Mouse (Mus musculus) midbrain, embryonic 12.5 days (tissue): ENCODE measurements around the gene P2rx1. TPM values are rescaled to one million over a fixed set of nuclear protein-coding genes. Genes with fewer than 3 reads are reported as not detected.

Experiments
- ATAC-seq: fragments of 200-750 bp; cut with Nextera tagmentation; 2 replicates; pipeline ENCODE4 v1.8.0; 2017; ENCODE audit warnings: low read depth, moderate TSS enrichment, moderate library complexity; ENCODE audit not compliant: low FRiP score
- H3K27ac ChIP-seq: fragments of 300-500 bp; sonication (generic); replicated peaks from 2 replicates; pipeline ENCODE4 v1.5.1; 2016; ENCODE audit warnings: mild to moderate bottlenecking
- H3K27me3 ChIP-seq: fragments of 300-500 bp; sonication (generic); 2 replicates; pipeline ENCODE4 v1.6.1; 2016; ENCODE audit warnings: mild to moderate bottlenecking
- H3K36me3 ChIP-seq: fragments of 300-500 bp; sonication (generic); 2 replicates; pipeline ENCODE4 v1.6.1; 2016
- H3K4me1 ChIP-seq: fragments of 300-500 bp; sonication (generic); 2 replicates; pipeline ENCODE4 v1.6.1; 2016
- H3K4me2 ChIP-seq: fragments of 300-500 bp; sonication (generic); replicated peaks from 2 replicates; pipeline ENCODE4 v1.6.1; 2016; ENCODE audit warnings: mild to moderate bottlenecking, moderate library complexity
- H3K4me3 ChIP-seq: fragments of 300-500 bp; sonication (generic); 2 replicates; pipeline ENCODE4 v1.5.1; 2016; ENCODE audit warnings: mild to moderate bottlenecking
- H3K9ac ChIP-seq: fragments of 300-500 bp; sonication (generic); replicated peaks from 2 replicates; pipeline ENCODE4 v1.6.1; 2016; ENCODE audit warnings: mild to moderate bottlenecking, moderate library complexity
- H3K9me3 ChIP-seq: fragments of 300-500 bp; sonication (generic); 2 replicates; pipeline ENCODE4 v1.6.1; 2016; ENCODE audit warnings: mild to moderate bottlenecking
- WGBS: fragments of 180-500 bp; shearing (Covaris S2); methylation state at CpG from one replicate; pipeline ENCODE4 v1.1.7; 2016; 5-methylcytosine and 5-hydroxymethylcytosine counted together
- polyA plus RNA-seq: library from polyadenylated mRNA; unstranded; fragments of >200 nt; fragmentation: Nextera tagmentation; extraction: Ambion mirVana; gene quantifications from 2 replicates; pipeline ENCODE4 v1.2.1, GENCODE M21; 2016

P2rx1 gene
- polyA plus RNA-seq = 0.64 and 0.88 TPM in 2 replicates

DNA sequence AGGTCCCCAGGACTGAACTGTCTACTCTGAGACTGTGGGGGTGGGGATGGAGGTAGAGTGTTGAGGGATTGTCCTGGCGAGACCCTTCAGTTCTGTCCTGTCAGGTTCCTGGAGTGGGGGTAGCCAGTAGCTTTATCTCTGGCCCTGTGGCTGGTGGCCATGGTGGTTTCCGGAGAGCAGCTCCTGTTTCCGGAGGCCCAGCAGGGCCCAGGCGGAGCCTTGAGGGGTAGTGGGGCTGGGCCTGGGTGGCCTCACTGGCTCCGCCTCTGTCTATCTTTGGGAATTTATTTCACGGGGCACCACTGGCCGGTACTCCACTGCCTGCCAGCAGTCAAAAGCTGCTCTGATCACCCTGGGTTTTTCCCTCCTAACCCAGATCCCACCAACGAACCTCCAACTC is at the start of gene P2rx1:
TSS of gene P2rx1 (plus strand) at position 333 of the 400 bp plus-strand sequence.
- H3K36me3 ChIP-seq = no peaks in the 10 kb centered on the region
- H3K27me3 ChIP-seq = peaks cover 8% of the 10 kb centered on the region; the same call in 1 of the 2 replicates
- no peak for ATAC-seq
- no peaks in the 10 kb centered on the region for H3K9me3 ChIP-seq
- H3K9ac ChIP-seq = no peak within 1 kb of the TSS
- WGBS = 60% methylated on average over 8 of the region's 8 CpGs
- H3K4me3 ChIP-seq = no peak within 1 kb of the TSS
- H3K4me1 ChIP-seq = no peaks in the 10 kb centered on the region
- no peak within 1 kb of the TSS for H3K27ac ChIP-seq
- no peak within 1 kb of the TSS for H3K4me2 ChIP-seq

DNA sequence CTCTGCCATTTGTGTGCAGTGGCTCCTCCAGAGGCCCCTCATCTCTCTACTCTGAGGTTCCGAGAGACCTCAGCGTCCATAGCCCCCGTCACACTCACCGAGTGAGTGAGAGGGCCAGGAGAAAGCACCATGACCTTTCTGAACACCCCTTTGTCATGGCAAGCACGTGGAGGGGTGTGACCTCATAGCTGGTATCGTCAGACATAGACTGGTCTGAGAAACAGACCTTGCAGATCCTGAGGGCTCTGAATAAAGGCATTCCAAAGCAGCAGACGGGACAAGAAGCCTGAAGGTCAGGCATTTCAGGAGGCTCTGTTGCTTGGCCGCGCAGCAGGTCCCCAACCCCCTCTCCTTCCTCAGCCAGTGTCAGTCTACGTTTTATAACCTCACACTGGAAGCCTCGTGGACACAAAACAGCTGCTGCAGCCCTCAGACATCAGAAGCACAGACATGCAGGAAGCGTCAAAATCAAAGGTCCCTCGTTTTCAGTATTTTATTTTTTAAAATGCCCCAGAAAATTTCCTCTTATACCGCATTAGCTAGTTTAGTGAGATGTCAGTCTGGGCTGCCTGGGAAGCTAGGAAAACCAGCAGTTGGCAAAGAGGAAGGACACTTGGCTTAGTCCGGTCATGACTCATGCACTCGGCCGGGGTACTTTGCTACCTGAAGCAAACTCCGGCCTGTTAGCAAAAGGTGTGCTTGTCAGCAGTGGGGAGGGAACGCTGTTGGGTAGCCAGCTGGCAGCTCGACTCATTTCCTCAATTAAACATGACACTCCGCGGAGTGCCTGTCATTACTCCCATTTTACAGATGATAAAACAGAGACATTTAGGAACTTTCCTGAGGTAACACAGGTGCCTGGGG is 47.5 kb upstream of the P2rx1 start:
- 0 out of 2 replicates have a peak, but pooled peaks cover 8% of the 10 kb centered on the region for H3K9me3 ChIP-seq
- no peak overlapping the region for H3K27ac ChIP-seq
- peaks cover 7% of the 10 kb centered on the region; the same call in 1 of the 2 replicates for H3K27me3 ChIP-seq
- H3K9ac ChIP-seq = no peak overlapping the region
- 73% methylated on average over 22 of the region's 22 CpGs for WGBS
- H3K4me3 ChIP-seq = no peak overlapping the region
- no peaks in the 10 kb centered on the region for H3K36me3 ChIP-seq
- no peak overlapping the region for H3K4me2 ChIP-seq
- ATAC-seq = no peak
- no peaks in the 10 kb centered on the region for H3K4me1 ChIP-seq

DNA sequence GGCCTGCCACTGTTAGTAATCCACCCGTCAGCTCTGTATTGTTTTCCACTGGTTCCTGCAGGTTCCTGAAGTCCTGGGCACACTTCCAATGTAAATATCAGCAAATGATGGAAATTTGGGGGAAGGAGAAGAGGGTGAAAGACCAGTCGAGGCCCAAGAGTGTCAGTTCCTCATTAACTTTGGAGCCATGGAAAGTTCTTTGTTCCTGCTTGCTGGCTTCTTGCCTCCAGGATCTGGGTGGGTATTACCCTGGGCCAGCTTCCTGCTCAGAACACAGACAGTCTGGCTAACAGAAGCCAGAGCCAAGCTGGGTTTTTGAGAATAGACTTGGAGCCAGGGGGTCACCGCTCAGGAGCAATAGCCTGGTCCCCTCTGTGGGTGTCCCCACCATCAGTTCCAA is 46.7 kb upstream of the P2rx1 start:
- no peak for ATAC-seq
- no peak overlapping the region for H3K4me3 ChIP-seq
- H3K27me3 ChIP-seq = 0 out of 2 replicates have a peak, but pooled peaks cover 4% of the 10 kb centered on the region
- 0 out of 2 replicates have a peak, but pooled peaks cover 8% of the 10 kb centered on the region for H3K9me3 ChIP-seq
- no peaks in the 10 kb centered on the region for H3K4me1 ChIP-seq
- H3K36me3 ChIP-seq = no peaks in the 10 kb centered on the region
- 65% methylated on average over 3 of the region's 3 CpGs for WGBS
- no peak overlapping the region for H3K9ac ChIP-seq
- H3K4me2 ChIP-seq = no peak overlapping the region
- no peak overlapping the region for H3K27ac ChIP-seq

DNA sequence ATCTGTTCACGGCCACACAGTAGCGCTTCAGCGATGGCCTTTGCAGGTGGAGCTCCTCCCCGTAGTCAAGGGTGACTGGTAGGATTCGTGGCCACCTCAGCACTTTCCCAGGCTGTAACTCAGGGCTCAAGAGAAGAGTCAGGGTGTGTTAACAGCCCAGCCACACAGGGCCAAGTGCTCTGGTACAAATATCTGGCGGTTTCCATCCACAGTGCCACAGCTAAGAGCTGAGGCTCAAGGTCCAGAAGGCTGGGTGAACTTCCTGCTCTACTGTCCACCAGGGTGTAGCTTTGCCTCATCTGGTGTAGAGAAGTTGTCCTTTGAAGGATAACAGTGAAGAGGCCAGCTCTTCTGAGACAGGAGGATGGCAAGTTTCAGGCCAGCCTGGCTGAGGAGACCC is 46.2 kb upstream of the P2rx1 start:
- H3K27ac ChIP-seq = no peak overlapping the region
- H3K4me1 ChIP-seq = no peaks in the 10 kb centered on the region
- ATAC-seq = no peak
- no peak overlapping the region for H3K4me2 ChIP-seq
- H3K4me3 ChIP-seq = no peak overlapping the region
- H3K9ac ChIP-seq = no peak overlapping the region
- 0 out of 2 replicates have a peak, but pooled peaks cover 8% of the 10 kb centered on the region for H3K9me3 ChIP-seq
- 0 out of 2 replicates have a peak, but pooled peaks cover 4% of the 10 kb centered on the region for H3K27me3 ChIP-seq
- 89% methylated on average over 6 of the region's 6 CpGs for WGBS
- H3K36me3 ChIP-seq = no peaks in the 10 kb centered on the region

DNA sequence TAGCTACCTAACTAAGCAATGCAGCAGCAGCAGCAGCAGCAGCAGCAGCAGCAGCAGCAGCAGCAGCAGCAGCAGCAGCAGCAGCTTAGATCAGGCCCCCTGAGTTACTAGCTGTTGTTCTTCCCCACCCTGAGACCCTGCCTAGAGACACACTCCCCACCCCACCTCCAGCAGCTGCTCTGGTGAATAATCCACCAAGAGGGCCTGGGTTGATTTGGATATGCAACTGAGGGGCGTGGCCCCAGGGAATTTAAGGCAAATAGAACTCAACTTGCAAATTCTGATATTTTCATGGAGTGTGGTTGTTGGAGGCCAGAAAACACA is 45.8 kb upstream of the P2rx1 start:
- no peak for ATAC-seq
- Histone ChIP-seq H3K27ac (no peak overlapping the region), H3K4me1 (no peaks in the 10 kb centered on the region), H3K9me3 (0 out of 2 replicates have a peak, but pooled peaks cover 8% of the 10 kb centered on the region), H3K4me2 (no peak overlapping the region), H3K4me3 (no peak overlapping the region), H3K9ac (no peak overlapping the region), H3K27me3 (0 out of 2 replicates have a peak, but pooled peaks cover 4% of the 10 kb centered on the region), H3K36me3 (no peaks in the 10 kb centered on the region)
- 73% methylated on average over 1 of the region's 1 CpGs for WGBS

DNA sequence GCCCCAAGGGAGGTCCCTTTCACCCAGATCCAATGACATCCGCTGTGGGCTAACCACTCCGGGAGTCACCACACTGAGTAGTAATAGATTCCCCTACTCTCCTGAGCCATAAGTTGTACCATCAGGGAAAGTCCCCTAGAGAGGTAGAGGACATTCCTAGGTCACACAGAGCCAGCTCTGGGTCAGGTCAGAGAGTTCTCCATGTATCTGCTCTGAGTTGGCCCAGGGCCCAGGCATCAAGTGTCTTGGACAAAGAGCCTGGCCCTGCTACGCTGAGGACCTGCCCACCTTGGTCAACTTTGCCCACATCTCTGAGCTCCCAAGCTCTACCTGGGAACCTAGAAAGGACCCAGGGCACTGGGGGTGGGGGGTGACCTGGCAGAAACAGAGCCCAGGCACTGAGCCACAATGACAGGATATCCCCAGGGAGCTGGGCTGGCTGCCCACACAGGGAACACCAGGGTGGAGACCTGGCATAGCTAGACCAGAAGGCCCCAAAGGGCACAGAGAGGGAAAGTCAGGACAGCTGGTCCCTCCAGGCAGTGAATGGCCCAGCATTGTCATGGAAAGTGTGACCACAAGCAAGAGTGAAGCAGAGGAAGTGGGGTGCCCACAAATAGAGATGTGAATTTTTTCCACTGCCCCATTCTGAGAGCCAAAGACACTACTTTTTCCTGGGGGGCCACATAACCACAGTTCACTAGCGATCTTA is 45.3 kb upstream of the P2rx1 start:
- H3K4me2 ChIP-seq = no peak overlapping the region
- 0 out of 2 replicates have a peak, but pooled peaks cover 8% of the 10 kb centered on the region for H3K9me3 ChIP-seq
- H3K36me3 ChIP-seq = no peaks in the 10 kb centered on the region
- ATAC-seq = no peak
- WGBS = 91% methylated on average over 4 of the region's 4 CpGs
- no peaks in the 10 kb centered on the region for H3K4me1 ChIP-seq
- H3K4me3 ChIP-seq = no peak overlapping the region
- H3K9ac ChIP-seq = no peak overlapping the region
- 0 out of 2 replicates have a peak, but pooled peaks cover 4% of the 10 kb centered on the region for H3K27me3 ChIP-seq
- H3K27ac ChIP-seq = no peak overlapping the region

DNA sequence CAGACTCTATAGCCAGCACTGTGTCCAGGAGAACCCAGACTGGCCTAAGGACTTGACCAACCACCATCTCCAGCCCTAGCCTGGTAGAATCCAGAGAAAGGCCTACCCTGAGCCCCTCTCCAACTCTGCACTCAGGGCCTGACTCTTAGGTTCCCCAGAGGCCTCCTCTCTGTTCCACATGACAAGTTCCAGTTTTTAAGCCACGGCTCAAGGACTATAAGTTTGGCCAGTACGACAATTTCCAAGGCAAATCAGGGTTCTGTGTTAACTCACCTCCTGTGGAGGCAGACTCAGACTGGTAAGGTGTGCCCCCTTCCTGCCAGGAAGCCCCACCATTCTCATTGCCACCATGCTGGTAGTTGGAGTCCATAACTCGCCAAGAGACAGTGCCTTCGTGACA is 44.7 kb upstream of the P2rx1 start:
- 82% methylated on average over 4 of the region's 4 CpGs for WGBS

DNA sequence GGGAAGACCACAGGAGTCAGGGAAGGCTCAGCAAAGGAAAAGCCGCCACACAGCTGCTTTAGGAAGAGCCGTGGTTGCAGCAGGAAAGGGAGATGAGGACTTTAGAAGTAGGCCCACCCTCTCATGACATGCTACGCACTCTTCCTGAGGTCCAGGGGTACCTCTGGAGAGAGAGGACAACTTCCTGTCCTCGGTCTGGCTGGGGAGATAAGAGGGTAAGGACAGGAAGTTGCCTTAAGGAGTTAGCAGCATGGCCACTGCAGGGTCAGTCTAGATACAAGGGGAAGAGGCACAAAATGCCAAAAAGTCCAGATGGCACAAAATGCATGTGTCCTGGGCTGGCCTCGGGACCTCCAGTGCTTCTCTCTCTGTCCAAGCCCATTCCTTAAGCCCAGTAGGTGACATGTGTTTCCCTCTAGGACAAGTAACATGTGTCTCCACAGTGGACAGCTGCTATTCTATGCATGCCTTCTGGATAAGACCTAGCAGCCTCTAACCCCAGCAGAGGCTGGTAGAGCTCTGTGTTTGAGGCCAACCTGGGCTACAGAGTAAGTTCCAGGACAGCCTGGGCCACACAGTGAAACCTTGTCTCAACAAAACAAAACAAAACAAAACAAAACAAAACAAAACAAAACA is 43.4 kb upstream of the P2rx1 start:
- H3K9me3 ChIP-seq = no peaks in the 10 kb centered on the region
- no peak overlapping the region for H3K4me3 ChIP-seq
- no peak overlapping the region for H3K9ac ChIP-seq
- H3K27me3 ChIP-seq = peaks cover 20% of the 10 kb centered on the region
- no peak overlapping the region for H3K4me2 ChIP-seq
- no peaks in the 10 kb centered on the region for H3K36me3 ChIP-seq
- ATAC-seq = no peak
- H3K4me1 ChIP-seq = no peaks in the 10 kb centered on the region
- WGBS = 76% methylated on average over 5 of the region's 5 CpGs
- H3K27ac ChIP-seq = no peak overlapping the region

More for the DNA sequence above, 44.7 kb upstream of the P2rx1 start:
- H3K9ac ChIP-seq = no peak overlapping the region
- H3K4me2 ChIP-seq = no peak overlapping the region
- no peaks in the 10 kb centered on the region for H3K4me1 ChIP-seq
- H3K9me3 ChIP-seq = 0 out of 2 replicates have a peak, but pooled peaks cover 8% of the 10 kb centered on the region
- ATAC-seq = no peak
- no peak overlapping the region for H3K27ac ChIP-seq
- H3K4me3 ChIP-seq = no peak overlapping the region
- H3K36me3 ChIP-seq = no peaks in the 10 kb centered on the region
- H3K27me3 ChIP-seq = peaks cover 8% of the 10 kb centered on the region

DNA sequence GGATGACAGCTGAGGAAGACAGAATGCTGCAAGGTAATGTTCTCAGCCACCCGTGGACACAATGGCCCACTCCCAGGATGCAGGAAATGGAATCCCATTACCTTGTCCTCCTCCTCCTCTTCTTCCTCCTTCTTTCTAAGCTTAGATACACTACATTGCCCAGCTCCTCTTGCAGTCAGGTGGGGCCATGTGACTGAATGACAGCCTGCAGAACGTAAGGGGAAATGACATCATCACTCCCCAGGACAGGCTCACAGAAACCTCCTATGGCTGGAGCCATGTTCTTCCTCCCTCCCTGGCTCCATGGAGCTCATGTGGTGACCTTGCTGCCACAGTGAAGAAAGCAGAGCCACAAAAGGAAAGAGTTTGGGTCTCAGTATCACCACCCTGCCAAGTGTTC is 41.6 kb upstream of the P2rx1 start:
- no peaks in the 10 kb centered on the region for H3K9me3 ChIP-seq
- H3K9ac ChIP-seq = no peak overlapping the region
- peaks cover 38% of the 10 kb centered on the region for H3K27me3 ChIP-seq
- no peak for ATAC-seq
- H3K4me3 ChIP-seq = no peak overlapping the region
- peaks cover 5% of the 10 kb centered on the region for H3K4me1 ChIP-seq
- no peak overlapping the region for H3K27ac ChIP-seq
- no peak overlapping the region for H3K4me2 ChIP-seq
- WGBS = 66% methylated on average over 2 of the region's 2 CpGs
- H3K36me3 ChIP-seq = no peaks in the 10 kb centered on the region

DNA sequence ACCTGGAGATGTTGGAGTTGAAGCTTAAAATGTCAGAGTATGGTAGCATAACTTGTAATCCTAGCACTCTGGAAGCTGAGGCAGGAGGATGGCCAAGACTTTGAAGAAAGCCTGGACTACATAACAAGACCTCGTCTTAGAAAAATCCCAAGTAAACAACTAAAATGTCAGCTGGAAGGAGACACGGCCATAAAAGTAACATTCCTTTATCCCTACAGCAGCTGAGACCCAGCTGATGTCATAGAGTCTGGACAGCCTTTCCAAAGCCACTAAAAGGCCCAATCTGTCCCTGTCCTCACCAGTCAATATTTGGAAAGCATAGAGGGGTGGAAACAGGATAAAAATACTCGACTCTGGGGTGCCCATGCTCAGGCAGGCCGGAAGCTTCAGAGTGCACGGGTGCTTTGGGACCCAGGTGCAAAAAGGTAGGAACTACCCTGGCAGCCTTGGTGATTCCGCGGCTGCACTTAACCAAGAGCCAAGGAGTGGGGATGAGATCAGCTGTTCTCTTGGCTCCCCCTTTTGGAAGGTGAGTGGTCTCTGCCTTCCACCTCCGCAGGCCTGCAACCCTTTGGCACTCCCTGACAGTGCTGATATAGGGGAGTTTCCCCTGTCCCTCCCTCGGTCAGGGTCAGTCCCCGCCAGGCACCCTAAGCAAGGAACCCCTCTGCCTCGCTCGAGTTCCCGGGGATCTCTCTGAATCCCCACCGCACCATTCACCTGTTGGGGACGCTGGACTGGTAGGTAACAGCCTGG is 38.8 kb upstream of the P2rx1 start:
- H3K4me2 ChIP-seq = no peak overlapping the region
- peaks cover 52% of the 10 kb centered on the region for H3K27me3 ChIP-seq
- no peak overlapping the region for H3K4me3 ChIP-seq
- no peaks in the 10 kb centered on the region for H3K36me3 ChIP-seq
- no peaks in the 10 kb centered on the region for H3K9me3 ChIP-seq
- 15% methylated on average over 15 of the region's 15 CpGs for WGBS
- no peak overlapping the region for H3K27ac ChIP-seq
- peaks cover 5% of the 10 kb centered on the region for H3K4me1 ChIP-seq
- no peak for ATAC-seq
- H3K9ac ChIP-seq = no peak overlapping the region

DNA sequence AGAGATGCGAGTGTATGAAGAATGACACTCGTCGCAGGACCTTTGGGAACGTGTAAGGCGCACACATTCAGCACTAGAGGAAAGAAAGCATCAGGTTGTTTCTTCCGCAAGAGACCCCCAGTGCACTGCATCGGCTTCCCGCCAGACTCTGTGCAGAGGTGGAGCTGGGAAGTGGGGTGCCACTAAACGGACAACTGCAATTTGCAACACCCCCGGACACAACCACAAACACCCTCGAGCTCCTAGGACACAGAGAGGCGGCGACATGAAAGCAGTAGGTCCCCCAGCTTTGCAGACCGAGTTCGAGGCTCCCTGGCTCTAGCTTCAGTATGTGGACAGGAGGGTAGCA is 38.2 kb upstream of the P2rx1 start:
- no peak overlapping the region for H3K9ac ChIP-seq

More for the DNA sequence above, 38.2 kb upstream of the P2rx1 start:
- Histone ChIP-seq H3K27me3 (peaks cover 52% of the 10 kb centered on the region), H3K4me2 (peak overlapping the region; percentile 44), H3K4me1 (peaks cover 5% of the 10 kb centered on the region), H3K27ac (no peak overlapping the region), H3K9me3 (no peaks in the 10 kb centered on the region), H3K36me3 (no peaks in the 10 kb centered on the region), H3K4me3 (peak overlapping the region; percentile 34)
- WGBS = 3% methylated on average over 15 of the region's 15 CpGs
- ATAC-seq = no peak
